Mouse (Mus musculus) adrenal gland, adult 18-20 months (tissue): Measurements from ENCODE around the gene Gal3st2. TPM values are rescaled to one million over a fixed set of nuclear protein-coding genes. Genes with fewer than 3 reads are reported as not detected.
"Not testable (repeated sequence)": the region's sequence is repeated elsewhere in the genome, so short reads cannot be mapped to it uniquely, and the experiment has no call there.

Experiments
- DNase-seq, 2 experiments: peaks; one replicate each; pipeline ENCODE4 v3.0.0; 2021 to 2022; ENCODE audit warnings: low spot score in 2 of 2
- total RNA-seq, 2 experiments: library from RNA; stranded (reverse); gene quantifications; 1 replicate in 1 of 2; 2 replicates in 1 of 2; pipeline ENCODE4 v1.2.3; 2021

Gal3st2 gene
- total RNA-seq, 2 experiments from 2014 or later, result not detected

GRCm38 (mm10) chr1:93859619-93860018 lies 1.5 kb upstream of the Gal3st2 start:
- DNase-seq, result no peak

GRCm38 (mm10) chr1:93871594-93872105 lies 10.5 kb downstream of the Gal3st2 start:
- not testable (repeated sequence) for DNase-seq

- DNase-seq, result not testable (repeated sequence)
Observed at GRCm38 (mm10) chr1:93874405-93874804, 13.3 kb downstream of the Gal3st2 start.

- not testable (repeated sequence) for DNase-seq
Observed at GRCm38 (mm10) chr1:93881778-93882177, 20.7 kb downstream of the Gal3st2 start.

- DNase-seq, result not testable (repeated sequence)
Observed at GRCm38 (mm10) chr1:93890936-93891335, 29.8 kb downstream of the Gal3st2 start.

- not testable (repeated sequence) for DNase-seq
Observed at GRCm38 (mm10) chr1:93897395-93897794, 36.3 kb downstream of the Gal3st2 start.

- DNase-seq, result not testable (repeated sequence)
Observed at GRCm38 (mm10) chr1:93901291-93901690, 40.2 kb downstream of the Gal3st2 start.

- DNase-seq, result not testable (repeated sequence)
Observed at GRCm38 (mm10) chr1:93906690-93907089, 45.6 kb downstream of the Gal3st2 start.

- DNase-seq, result not testable (repeated sequence)
Observed at GRCm38 (mm10) chr1:93908977-93909586, 48.0 kb downstream of the Gal3st2 start.

GRCm38 (mm10) chr1:93911877-93912276 lies 50.8 kb downstream of the Gal3st2 start:
- DNase-seq, result not testable (repeated sequence)

GRCm38 (mm10) chr1:93917160-93917559 lies 56.1 kb downstream of the Gal3st2 start:
- DNase-seq, result not testable (repeated sequence)

- not testable (repeated sequence) for DNase-seq
Observed at GRCm38 (mm10) chr1:93918011-93918410, 56.9 kb downstream of the Gal3st2 start, which contains the start of gene Gal3st2b. Gene Gal3st2b (plus strand): TSS chr1:93918311.

GRCm38 (mm10) chr1:93918775-93919174 lies 57.7 kb downstream of the Gal3st2 start:
- not testable (repeated sequence) for DNase-seq

GRCm38 (mm10) chr1:93919321-93919720 lies 58.2 kb downstream of the Gal3st2 start:
- not testable (repeated sequence) for DNase-seq

GRCm38 (mm10) chr1:93922609-93923008 lies 61.5 kb downstream of the Gal3st2 start:
- not testable (repeated sequence) for DNase-seq

GRCm38 (mm10) chr1:93923098-93923497 lies 62.0 kb downstream of the Gal3st2 start:
- not testable (repeated sequence) for DNase-seq

Other genes starting within 250 kb of the Gal3st2 start
- 100 to 1,000 TPM; 116 to 118 TPM for gene Stk25, start 202.6 kb upstream of the Gal3st2 start, total RNA-seq
- 10 to 100 TPM in 1 of 2 experiments, 1 to 10 TPM in 1; 7.6 to 13.1 TPM for gene Bok, start 175.6 kb upstream of the Gal3st2 start, total RNA-seq
- 10 to 100 TPM; 82.7 to 85.3 TPM for gene Atg4b, start 109.8 kb upstream of the Gal3st2 start, total RNA-seq
- 10 to 100 TPM; 46.3 to 52.4 TPM for gene Thap4, start 106.4 kb upstream of the Gal3st2 start, total RNA-seq
- gene Dtymk, start 59.4 kb upstream of the Gal3st2 start, total RNA-seq, result 10 to 100 TPM; 54.6 to 57.5 TPM
- 10 to 100 TPM; 16.4 to 16.9 TPM for gene Ing5, start 57.3 kb upstream of the Gal3st2 start, total RNA-seq
- 10 to 100 TPM; 50.8 to 68.1 TPM for gene D2hgdh, start 36.4 kb upstream of the Gal3st2 start, total RNA-seq
- gene Gal3st2b, start 57.0 kb downstream of the Gal3st2 start, total RNA-seq, result not detected
- under 1 TPM; 0.10 to 0.17 TPM for gene Gal3st2c, start 129.2 kb downstream of the Gal3st2 start, total RNA-seq
- not detected for gene Neu4, start 159.1 kb downstream of the Gal3st2 start, total RNA-seq
- gene Pdcd1, start 191.2 kb downstream of the Gal3st2 start, total RNA-seq, result under 1 TPM in 1 of 2 experiments, not detected in 1; 0.26 TPM